Mouse (Mus musculus) embryonic facial prominence, embryonic 11.5 days (tissue): ENCODE data around the gene Zfand2a. TPM values are rescaled to one million over a fixed set of nuclear protein-coding genes. Genes with fewer than 3 reads are reported as not detected.

Experiments
- ATAC-seq: fragments of 200-750 bp; cut with Nextera tagmentation; replicated peaks from 2 replicates; pipeline ENCODE4 v1.8.0; 2017; ENCODE audit warnings: low read depth; ENCODE audit not compliant: insufficient number of reproducible peaks, low FRiP score, low TSS enrichment
- DNase-seq: peaks from one replicate; pipeline ENCODE4 v3.0.0-alpha.2; 2015; ENCODE audit warnings: low spot score
- H3K27ac ChIP-seq: fragments of 300-500 bp; sonication (generic); replicated peaks from 2 replicates; pipeline ENCODE4 v1.5.1; 2014; ENCODE audit warnings: mild to moderate bottlenecking, low read depth, low read length, control low read depth
- H3K27me3 ChIP-seq: fragments of 300-500 bp; sonication (generic); 2 replicates; pipeline ENCODE4 v1.6.1; 2014; ENCODE audit warnings: mild to moderate bottlenecking, low read length, moderate library complexity, mixed read lengths; ENCODE audit not compliant: control insufficient read depth, insufficient read depth
- H3K36me3 ChIP-seq: fragments of 300-500 bp; sonication (generic); replicated peaks from 2 replicates; pipeline ENCODE4 v1.6.1; 2014; ENCODE audit warnings: low read depth, mild to moderate bottlenecking, low read length, moderate library complexity, mixed read lengths; ENCODE audit not compliant: control insufficient read depth, insufficient read depth
- H3K4me1 ChIP-seq: fragments of 300-500 bp; sonication (generic); 2 replicates; pipeline ENCODE4 v1.6.1; 2014; ENCODE audit warnings: low read length, mixed read lengths; ENCODE audit not compliant: control insufficient read depth, insufficient read depth
- H3K4me2 ChIP-seq: fragments of 300-500 bp; sonication (generic); 2 replicates; pipeline ENCODE4 v1.6.1; 2014; ENCODE audit warnings: low read depth, mild to moderate bottlenecking, control low read depth, low read length, moderate library complexity
- H3K4me3 ChIP-seq: fragments of 300-500 bp; sonication (generic); 2 replicates; pipeline ENCODE4 v1.5.1; 2014; ENCODE audit warnings: low read depth, low read length, control low read depth
- H3K9ac ChIP-seq: fragments of 300-500 bp; sonication (generic); replicated peaks from 2 replicates; pipeline ENCODE4 v1.6.1; 2014; ENCODE audit warnings: mild to moderate bottlenecking, control low read depth, low read length
- H3K9me3 ChIP-seq: fragments of 300-500 bp; sonication (generic); replicated peaks from 2 replicates; pipeline ENCODE4 v1.6.1; 2016; ENCODE audit warnings: mild to moderate bottlenecking, low read length, inconsistent platforms, mixed read lengths; ENCODE audit not compliant: control insufficient read depth
- WGBS: fragments of 180-500 bp; shearing (Covaris S2); extraction: QIAGEN DNeasy Blood & Tissue Kit; methylation state at CpG from one replicate; pipeline ENCODE4 v1.1.7; 2014; 5-methylcytosine and 5-hydroxymethylcytosine counted together
- polyA plus RNA-seq: library from polyadenylated mRNA; unstranded; fragments of >200 nt; fragmentation: Nextera tagmentation; extraction: Ambion mirVana; gene quantifications from 2 replicates; pipeline ENCODE4 v1.2.1, GENCODE M21; 2014

Gene Zfand2a
- polyA plus RNA-seq, 1 experiment from 2014 or later = 5.4 TPM

DNA sequence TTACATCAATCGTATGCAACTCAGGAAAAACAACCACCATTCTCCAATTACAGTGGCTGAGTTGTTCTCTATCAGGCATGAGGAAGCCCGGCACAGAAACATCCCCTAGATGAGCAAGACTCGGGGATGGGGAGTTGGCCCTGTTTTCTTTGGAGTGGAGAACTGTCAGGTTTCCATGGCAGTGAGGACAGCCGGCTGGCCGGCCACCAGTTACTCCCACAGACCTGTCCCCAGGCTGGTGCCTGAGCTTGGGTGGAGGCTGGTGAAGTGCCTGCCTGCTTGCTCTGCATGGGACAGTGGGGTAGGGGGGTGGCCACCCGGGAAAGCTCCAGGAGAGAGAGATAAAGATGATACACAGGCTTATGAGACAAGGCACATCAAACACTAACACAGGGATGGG lies 36.3 kb downstream of the Zfand2a start:
- Histone ChIP-seq H3K4me3 (no peak overlapping the region), H3K4me1 (no peaks in the 10 kb centered on the region), H3K27ac (no peak overlapping the region), H3K27me3 (no peaks in the 10 kb centered on the region), H3K36me3 (no peaks in the 10 kb centered on the region), H3K9me3 (no peaks in the 10 kb centered on the region), H3K9ac (no peak overlapping the region), H3K4me2 (no peak overlapping the region)
- WGBS = 79% methylated on average over 6 of the region's 6 CpGs
- ATAC-seq (no peak), DNase-seq (no peak)

DNA sequence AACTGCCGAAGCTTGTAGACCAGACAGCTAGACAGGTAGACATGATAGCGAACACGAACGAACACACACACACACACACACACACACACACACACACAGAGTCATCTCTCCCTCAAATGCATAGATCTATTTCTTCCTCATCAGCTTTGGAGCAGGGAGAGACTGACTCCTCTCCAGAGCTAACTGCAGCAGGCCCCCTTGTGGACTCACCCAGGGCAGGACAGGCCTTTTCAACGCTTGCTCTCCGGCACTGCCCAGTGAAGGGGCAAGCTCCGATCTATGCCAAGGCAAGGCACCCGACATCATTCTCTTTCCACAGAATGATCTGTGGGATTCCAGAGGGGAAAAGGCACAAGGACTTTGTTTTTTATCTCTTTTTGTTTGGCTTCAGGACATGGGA lies 39.1 kb downstream of the Zfand2a start:
- no peak overlapping the region for H3K9ac ChIP-seq
- H3K4me3 ChIP-seq = no peak overlapping the region
- WGBS = 88% methylated on average over 8 of the region's 8 CpGs
- H3K27me3 ChIP-seq = no peaks in the 10 kb centered on the region
- no peaks in the 10 kb centered on the region for H3K4me1 ChIP-seq
- no peak overlapping the region for H3K27ac ChIP-seq
- no peaks in the 10 kb centered on the region for H3K9me3 ChIP-seq
- ATAC-seq (no peak), DNase-seq (no peak)
- no peaks in the 10 kb centered on the region for H3K36me3 ChIP-seq
- H3K4me2 ChIP-seq = no peak overlapping the region

DNA sequence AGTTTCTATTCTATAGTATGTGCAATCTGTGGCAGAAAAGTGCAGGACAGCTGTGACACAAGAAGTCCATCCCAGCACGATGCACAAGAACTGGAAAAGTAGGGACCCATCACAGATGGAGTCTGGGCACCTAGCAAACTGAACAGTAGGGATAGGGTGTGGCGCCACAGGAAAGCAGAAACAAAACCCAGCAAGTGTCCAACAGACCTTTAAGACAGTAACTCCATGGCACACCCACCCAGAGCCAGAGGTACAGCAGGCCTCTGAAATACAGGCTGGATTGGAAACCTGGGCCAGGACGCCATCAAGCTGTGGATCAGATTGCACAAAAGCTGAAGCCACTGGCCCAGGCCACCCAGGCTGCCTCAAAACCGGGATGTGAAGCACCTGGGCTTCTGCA lies 41.4 kb downstream of the Zfand2a start:
- no peaks in the 10 kb centered on the region for H3K27me3 ChIP-seq
- 72% methylated on average over 4 of the region's 4 CpGs for WGBS
- H3K9me3 ChIP-seq = no peaks in the 10 kb centered on the region
- no peaks in the 10 kb centered on the region for H3K36me3 ChIP-seq
- H3K4me2 ChIP-seq = no peak overlapping the region
- H3K9ac ChIP-seq = no peak overlapping the region
- no peaks in the 10 kb centered on the region for H3K4me1 ChIP-seq
- DNase-seq (no peak), ATAC-seq (no peak)
- H3K4me3 ChIP-seq = no peak overlapping the region
- H3K27ac ChIP-seq = no peak overlapping the region

DNA sequence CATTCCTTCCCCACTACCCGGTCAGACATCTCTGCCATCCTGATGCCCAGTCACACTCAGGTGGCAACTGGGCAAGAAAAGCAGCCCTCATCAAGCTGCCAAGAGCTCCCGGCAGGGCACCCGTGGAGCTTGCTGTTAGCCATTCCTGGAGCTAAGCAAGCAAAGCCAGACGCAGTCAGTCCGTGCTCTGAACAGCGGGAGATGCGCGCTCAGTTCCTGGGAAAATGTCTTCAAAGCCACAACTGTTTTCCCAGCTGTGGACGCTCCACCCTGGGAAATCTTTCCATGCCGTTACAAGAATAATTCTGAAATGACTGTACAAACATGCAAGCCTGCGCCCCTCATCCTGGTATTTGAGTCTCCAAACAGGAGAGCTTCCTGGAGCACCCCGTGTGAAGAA lies 41.9 kb downstream of the Zfand2a start:
- no peak overlapping the region for H3K9ac ChIP-seq
- H3K9me3 ChIP-seq = no peaks in the 10 kb centered on the region
- H3K27me3 ChIP-seq = no peaks in the 10 kb centered on the region
- 74% methylated on average over 12 of the region's 12 CpGs for WGBS
- H3K4me3 ChIP-seq = no peak overlapping the region
- no peak overlapping the region for H3K4me2 ChIP-seq
- no peaks in the 10 kb centered on the region for H3K4me1 ChIP-seq
- DNase-seq (no peak), ATAC-seq (no peak)
- H3K36me3 ChIP-seq = no peaks in the 10 kb centered on the region
- H3K27ac ChIP-seq = no peak overlapping the region

- Histone ChIP-seq H3K4me1 (no peaks in the 10 kb centered on the region), H3K9ac (no peak overlapping the region), H3K27me3 (no peaks in the 10 kb centered on the region), H3K4me3 (no peak overlapping the region), H3K4me2 (no peak overlapping the region), H3K36me3 (no peaks in the 10 kb centered on the region), H3K27ac (no peak overlapping the region), H3K9me3 (no peaks in the 10 kb centered on the region)
- ATAC-seq = no peak
- no peak for DNase-seq
- WGBS = 95% methylated on average over 2 of the region's 2 CpGs
Observed at GRCm38 (mm10) chr5:139441726-139442018, 42.7 kb downstream of the Zfand2a start.

DNA sequence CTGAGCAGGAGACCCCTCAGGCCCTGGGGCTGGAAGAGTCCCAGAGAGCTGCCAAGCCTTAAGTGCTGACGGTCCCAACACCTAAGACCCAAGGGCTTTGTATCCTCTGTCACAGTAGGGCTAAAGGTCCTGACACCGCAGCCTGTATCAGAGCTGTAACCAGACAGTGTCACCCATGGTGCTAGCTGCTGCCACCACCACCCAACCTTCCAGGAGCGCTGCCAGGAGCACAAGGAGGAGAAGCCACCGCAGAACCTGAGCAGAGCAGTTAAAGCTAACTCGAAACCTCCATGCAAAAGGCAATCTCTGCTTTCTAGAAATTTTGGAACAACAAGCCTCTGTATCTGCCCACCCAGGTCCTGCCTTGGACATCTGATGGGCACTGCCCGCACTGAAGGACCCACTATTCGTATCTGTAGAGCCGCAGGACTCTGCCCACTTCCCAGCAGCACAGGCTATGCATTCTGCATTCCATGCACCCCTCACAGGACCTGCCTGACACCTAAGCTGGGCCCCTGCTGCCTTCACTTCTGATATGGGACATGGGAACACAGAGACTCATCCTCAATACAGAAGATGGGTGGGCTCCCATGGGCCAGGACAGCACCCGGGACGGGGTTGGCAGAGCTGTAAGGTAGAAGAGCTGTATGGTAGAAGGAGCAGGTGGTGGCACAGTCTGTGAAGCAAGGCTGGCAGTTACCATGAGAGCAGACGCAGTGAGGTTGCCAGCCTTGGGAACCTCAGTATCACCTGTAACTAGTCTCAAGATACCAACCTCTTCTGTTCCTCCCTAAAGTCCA lies 43.2 kb downstream of the Zfand2a start:
- Histone ChIP-seq H3K4me1 (no peaks in the 10 kb centered on the region), H3K9ac (no peak overlapping the region), H3K27ac (no peak overlapping the region), H3K36me3 (no peaks in the 10 kb centered on the region), H3K27me3 (no peaks in the 10 kb centered on the region), H3K4me3 (no peak overlapping the region), H3K9me3 (no peaks in the 10 kb centered on the region), H3K4me2 (no peak overlapping the region)
- 93% methylated on average over 11 of the region's 11 CpGs for WGBS
- ATAC-seq = no peak
- DNase-seq = no peak

- ATAC-seq (no peak), DNase-seq (no peak)
- no peak overlapping the region for H3K9ac ChIP-seq
- no peak overlapping the region for H3K4me2 ChIP-seq
- 92% methylated on average over 5 of the region's 5 CpGs for WGBS
- no peaks in the 10 kb centered on the region for H3K9me3 ChIP-seq
- H3K27me3 ChIP-seq = no peaks in the 10 kb centered on the region
- no peaks in the 10 kb centered on the region for H3K36me3 ChIP-seq
- H3K27ac ChIP-seq = no peak overlapping the region
- H3K4me1 ChIP-seq = no peaks in the 10 kb centered on the region
- no peak overlapping the region for H3K4me3 ChIP-seq
Observed at GRCm38 (mm10) chr5:139440451-139440850, 43.9 kb downstream of the Zfand2a start.

DNA sequence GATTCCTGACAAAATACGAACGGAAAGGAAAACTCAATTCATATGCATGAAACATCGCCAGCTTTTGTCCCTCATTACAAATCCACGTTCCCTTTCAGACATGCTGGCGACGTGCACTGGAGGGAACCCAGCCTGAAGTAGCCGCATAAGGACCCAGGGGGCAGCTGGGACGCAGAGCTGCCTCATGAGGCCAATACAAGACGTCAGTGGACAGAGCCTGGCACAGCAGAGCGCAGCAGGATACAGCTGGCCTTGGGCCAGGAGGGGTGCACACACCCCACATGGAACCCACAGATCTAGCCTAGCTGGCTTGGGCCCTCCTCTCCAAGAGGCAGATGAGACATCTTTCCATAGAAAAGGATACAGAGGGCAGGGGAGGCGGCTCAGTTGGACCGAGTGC lies 45.9 kb downstream of the Zfand2a start:
- Histone ChIP-seq H3K27me3 (no peaks in the 10 kb centered on the region), H3K9me3 (no peaks in the 10 kb centered on the region), H3K4me3 (no peak overlapping the region), H3K9ac (no peak overlapping the region), H3K4me1 (no peaks in the 10 kb centered on the region), H3K4me2 (no peak overlapping the region), H3K36me3 (no peaks in the 10 kb centered on the region), H3K27ac (no peak overlapping the region)
- WGBS = 86% methylated on average over 12 of the region's 12 CpGs
- DNase-seq = no peak
- ATAC-seq = no peak
